Mouse (Mus musculus) ES-CJ7 (cell line): ENCODE data around the gene Map2.

ENCODE experiments used
- DNase-seq: peaks from one replicate; pipeline ENCODE4 v3.0.0; 2011; ENCODE audit warnings: low read depth, low spot score

Gene Map2

DNA sequence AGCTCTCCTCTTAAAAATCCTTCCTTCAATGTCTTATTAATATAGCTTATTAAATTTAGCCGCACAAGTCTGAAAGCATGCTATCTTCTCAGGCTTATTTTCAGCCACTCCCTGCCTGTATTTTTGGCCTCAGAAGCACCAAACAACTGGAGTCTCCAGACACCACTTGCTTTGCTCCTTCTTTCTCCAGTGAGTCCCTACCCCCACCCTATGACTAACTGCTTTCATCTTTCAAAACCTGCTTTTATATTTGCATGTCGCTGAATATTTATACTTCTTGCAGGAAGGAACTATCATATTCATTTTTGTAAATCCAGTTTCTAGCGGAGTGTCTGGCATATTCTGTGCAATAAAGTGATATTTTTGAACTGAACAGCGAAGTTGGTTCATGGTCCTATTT, 21.6 kb downstream of the Map2 start:
- no peak for DNase-seq

DNA sequence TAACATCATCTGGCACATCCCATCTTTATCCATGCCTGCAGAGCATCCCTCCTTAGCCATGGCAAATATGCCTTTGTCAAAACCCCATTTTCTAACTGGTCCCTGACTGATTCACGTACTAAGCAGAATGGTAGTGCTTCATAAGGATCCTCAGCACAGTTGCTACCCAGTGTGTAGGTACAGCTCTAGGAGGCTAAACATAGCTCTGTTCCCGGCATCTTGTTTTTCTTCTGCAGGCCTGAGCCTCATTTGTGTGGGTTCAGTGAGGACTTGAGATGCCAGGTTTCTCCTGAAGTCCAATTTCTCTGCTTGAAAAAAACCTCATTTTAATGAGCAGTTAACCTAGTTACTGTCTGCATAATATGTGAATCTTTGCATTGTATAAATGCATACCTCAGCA, 30.4 kb downstream of the Map2 start:
- no peak for DNase-seq

DNA sequence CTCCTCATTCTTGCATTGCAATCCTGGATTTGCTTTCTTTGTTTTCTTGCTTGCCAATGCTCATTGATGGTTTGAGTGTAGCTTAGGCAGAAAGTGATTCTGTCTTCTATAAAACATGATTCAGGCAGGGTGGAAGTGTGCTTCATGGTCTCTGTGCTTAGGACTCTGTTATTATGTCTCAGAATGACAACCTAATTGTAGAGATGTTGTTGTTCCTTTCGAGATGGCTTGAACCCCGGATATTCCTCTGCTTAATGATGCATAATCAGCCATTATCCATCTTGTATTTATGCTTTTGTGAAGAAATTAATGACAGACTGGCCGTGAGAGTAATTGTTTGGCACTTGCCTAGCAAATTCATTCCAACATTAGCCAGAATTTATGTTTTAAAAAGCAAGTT, 31.8 kb downstream of the Map2 start:
- no peak for DNase-seq

DNA sequence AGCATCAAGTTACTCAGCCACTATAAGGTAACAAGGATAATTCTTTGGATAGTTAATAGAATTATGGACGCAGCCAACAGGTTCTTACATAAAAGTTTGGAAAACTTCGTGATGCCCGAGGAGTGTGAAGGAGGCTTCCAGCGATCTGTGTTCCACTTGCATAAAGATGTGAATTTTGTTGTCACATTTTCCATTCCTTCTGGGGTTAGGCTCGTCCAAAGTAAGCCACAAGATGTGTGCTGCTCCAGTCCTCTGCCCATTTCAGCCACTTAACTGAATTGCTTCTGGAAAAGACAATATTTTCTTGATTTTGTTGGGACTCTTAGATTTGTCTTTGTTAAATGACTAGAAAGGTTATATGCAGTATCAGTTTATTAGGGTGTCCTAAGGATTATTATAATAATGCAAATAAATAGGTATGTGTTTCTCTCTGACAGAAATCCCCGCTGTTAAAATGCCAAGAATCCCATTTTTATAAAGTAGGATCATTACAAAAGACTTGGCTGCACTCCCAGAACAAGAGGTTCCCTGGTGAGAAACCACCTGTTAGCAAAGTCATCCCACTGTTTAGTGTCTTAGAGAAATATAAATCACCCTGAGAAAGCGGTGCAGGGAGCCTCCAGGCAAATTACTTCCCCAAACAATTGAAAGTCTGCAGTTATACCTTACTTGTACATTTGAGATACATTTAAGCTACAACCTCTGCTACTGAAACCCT, 36.2 kb downstream of the Map2 start:
- no peak for DNase-seq

DNA sequence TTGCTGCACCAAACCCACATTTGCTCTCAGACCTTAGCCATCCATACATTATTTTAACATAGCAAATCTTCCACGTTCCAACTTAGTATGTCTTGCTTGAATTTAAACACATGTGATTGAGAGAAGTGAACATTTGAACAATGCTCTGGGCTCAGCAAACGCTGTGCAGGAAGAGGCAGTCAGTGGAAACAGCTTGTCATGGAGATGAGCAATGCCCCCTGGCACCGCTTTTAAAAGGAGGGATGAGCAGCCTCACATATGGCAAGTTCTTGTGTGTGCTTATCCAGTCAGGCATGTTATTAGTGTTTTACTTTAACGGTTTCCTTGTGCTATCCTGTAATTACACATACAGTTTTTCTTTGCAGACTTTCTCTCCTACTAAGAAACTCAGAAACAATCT, 46.4 kb downstream of the Map2 start:
- no peak for DNase-seq

DNA sequence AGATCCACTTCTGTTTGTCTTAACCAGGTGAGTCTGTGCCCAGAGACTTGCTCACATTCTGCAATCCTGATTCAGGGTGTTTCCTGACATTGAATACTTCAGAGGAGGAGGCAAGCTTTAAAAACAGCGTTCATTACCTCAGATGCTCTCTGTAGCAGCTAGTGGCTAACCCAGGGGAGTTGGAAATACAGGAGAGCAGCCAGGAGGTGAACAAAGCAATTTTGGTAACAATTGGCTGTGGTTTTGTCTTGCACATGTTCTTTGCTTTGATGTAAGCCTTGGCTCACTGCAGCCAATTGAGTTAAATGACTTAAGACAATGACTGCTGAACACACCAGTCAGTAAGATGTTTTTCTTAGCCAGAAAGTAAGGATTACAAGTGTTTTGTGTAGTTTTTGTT, 48.3 kb downstream of the Map2 start:
- peak; percentile 13 for DNase-seq

DNA sequence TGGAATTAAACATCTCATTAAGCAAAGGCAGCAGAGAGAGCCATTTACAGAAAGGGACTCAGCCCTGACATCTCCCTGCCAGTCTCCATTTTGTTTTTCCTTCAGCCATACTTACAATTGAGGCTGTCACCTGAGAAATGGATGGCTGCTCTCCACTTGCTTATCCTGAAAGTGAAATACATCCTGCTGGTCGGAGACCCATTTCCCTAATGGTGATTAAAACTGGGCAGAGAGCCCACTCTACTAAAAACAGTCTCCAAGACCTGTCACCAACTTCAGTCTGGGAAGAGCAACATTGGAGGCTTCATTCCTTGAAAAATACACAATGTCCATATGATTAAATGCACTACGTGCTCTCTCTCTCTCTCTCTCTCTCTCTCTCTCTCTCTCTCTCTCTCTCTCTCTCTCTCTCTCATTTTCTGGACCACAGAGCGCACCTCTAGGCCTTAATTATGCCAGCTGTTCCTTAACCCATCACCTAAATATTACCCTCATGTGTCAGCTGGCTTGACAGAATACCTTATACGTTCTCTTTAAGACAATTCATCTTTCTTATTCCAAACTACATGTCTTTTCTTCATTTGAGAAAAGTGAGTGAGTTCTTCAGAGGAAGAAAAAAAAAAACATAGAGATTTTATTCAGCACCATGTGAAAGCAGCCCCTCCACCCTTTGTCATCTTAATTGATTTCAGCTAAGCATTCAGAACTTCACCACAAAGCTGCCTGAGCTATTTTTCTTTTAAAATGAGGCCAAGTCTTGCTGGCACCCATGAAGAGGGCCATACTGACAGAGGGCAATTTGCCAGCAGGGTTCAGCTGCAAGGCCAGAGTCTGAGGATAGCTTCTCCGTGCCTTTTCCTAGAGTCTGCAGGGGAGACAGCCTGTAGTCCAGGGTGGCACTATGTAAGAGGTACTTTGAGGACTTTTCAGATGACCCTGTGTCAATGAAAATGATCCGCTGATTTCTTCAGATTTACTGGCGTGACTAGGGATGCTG, 51.6 kb downstream of the Map2 start:
- no peak for DNase-seq

DNA sequence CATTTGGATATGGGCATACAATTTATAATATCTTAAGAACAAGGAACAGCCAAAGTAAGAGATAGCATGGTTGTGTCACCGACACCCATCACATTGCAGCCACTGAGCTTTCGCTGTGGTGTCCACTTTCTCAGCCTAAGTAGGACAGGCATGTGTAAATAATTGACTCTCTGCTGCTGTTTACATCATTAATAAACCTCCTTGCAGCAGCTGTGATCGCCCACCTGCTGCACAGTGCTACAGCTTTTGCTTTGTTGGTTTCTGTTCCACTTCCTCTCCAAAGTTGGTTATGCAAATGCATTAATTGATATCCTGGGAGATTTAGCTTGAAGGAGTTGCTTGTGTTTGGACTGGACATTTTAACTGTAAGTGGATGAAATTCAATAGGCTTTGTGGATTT, 53.1 kb downstream of the Map2 start:
- no peak for DNase-seq

DNA sequence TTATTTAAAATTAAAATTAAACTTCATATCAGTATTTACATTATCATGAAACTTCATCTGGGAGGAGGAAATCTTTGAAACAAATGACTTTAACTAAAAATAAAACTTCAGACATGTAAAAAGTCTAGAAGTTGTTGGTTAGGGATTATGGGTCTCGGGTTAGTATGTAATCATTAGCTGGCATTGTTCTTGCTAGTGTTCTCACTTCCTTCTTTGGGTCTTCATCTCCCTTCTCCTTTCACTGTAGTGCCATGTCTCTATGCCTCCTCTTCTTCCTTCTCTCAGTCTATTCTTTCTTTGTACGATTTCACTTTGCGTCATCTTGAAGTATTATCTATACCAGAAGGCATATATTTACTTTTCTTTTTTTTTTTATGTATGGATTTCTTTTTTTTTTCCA, 55.3 kb downstream of the Map2 start:
- no peak for DNase-seq

DNA sequence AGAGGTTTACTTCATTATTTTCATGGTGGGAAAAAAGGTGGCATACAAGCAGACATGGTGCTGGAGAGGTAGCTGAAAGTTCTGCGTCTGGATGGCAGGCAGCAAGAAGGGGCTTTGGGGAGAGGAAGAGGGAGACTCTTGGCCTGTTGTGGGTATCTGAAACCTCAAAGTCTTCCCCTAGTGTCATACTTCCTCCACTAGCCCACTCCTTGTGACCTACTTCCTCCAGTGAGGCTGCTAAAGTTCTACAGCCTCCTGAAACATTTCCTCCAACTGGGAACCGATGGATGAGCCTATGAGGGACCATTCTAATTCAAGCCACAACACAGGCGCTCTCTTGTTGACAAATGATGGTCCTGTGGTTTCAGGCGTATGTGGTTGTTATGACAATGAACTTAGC, 56.9 kb downstream of the Map2 start:
- DNase-seq = no peak

DNA sequence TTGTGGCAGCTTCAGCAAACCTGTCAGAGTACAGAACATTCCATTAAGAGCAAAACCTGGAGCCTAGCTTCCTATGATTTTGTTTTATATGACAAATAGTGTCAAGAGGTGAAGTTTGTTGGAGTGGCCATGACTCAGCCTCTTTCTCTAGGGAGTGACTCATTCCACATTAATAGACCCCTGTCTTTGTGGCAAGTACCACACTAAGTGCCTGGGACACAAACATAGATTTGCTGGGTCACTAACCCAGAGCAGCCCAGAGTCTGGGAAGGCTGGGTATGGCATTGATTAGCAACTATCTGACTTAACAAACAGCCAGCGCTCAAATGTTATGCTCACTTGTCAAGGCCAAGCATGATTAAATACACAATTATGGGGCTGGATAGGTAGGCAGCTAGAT, 69.8 kb downstream of the Map2 start:
- no peak for DNase-seq

DNA sequence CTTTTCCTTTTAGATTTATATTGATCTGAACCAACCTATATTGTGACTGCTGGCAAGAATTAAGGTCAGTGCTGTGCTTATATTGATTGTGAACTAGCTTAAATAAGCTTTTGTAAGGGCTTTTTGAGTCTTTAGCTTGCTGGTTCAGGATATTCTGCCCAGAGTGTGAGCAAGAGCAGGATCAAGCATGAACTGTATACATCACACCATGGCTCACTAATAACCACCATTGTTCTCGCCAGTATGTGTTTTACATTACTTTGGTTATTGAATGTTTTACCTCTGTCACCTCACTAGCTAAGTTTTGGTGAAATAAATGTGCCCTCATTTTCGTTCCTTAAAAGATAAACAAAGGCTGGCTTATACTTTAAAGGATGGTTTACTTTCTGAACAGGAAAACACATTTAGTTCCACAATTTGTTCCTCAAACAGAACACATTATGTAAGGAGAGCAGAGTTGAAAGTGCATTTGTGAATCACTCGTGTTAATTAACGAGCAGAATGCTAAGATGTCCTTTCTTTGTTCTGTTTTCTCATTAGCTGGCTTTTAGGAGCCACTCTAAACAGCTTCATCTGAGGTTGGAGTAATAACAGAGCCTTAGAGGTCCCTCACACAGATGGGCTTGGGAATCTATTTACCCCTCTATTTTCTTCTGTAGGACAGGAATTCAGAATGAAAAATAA, 76.7 kb downstream of the Map2 start:
- DNase-seq = no peak

DNA sequence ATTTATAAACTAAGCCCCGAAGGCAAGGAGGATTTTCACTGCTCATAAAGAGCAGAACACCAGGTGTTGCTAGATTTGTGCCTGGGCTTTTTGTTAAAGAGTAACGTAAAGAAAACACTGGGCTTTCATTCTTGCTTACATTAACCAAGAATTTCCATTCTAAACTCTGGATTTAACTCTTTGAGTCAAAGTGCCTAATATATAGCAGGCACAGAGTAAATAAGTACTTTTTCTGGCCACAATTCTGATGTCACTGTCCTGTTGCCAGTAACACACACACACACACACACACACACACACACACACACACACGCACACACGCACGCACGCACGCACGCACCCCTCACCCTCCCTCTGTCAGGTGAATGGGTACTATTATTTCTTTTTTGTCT, 77.3 kb downstream of the Map2 start:
- DNase-seq = no peak

DNA sequence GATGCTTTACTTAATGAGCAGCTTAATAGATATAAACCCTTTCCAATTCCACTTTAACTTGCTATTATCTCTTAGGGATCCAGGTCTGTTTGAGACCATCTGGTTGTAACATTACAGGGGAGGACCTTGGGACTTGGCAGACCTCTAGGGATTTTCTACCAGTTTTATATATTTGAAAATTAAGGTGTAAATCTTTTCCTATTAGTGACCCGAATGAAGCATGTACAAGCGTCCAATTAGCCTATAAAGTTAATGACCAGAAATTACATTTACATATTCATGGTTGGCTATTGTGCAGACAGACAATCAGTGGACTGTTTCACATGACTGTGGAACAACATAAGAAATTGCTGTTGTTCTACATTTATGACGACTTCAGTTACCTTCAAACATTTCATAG, 88.1 kb downstream of the Map2 start:
- DNase-seq = no peak

DNA sequence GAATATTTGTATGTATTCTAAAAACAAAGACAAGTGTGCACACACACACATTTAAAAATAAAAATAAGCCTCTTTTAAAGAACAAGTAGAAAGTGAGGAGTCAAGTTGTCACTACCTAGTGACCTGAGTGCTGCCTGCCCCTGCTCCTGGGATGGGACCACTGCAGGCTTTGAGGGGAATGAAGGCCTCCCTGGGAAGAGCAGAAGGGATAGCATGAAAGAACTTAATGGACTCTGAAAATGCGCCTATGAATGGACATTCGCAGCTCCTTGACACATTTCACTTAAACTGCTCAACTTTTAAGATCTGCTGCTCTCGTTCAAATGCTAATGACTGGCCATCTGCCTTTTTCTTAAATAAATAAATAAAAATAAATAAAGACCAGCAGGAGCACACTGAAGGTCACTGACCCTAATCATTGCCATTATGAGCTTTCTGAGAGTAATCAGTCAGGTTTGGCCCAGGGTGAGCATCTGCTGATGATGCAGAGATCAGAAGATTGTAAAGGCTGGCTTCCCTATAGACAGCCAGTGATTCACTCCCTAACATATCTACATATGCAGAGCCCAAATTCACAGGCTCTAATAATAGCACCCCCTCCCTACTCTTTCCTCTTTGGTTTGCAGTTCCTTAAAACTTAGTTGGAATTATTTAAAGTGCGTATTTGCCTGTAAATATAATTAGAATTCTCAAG, 91.3 kb downstream of the Map2 start:
- peak; percentile 38 for DNase-seq

DNA sequence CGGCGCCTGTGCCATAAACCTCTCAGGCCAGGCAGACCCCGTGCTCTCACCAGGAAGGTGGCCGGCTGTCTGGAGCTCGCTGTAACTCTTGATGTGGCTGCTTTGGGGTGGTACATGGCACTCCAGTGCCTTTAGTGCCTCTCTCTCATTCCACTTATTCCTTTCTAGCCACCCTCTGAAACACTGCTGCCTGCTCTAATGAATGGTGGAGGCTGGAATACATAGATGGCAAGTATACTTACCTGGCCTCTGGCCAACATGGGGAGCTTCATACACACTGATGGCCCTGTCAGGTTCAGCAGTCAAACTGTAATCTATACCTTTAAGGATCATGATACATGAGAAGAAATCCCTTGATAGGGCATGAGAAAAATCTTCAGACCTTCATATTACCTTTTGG, 102.6 kb downstream of the Map2 start:
- no peak for DNase-seq

DNA sequence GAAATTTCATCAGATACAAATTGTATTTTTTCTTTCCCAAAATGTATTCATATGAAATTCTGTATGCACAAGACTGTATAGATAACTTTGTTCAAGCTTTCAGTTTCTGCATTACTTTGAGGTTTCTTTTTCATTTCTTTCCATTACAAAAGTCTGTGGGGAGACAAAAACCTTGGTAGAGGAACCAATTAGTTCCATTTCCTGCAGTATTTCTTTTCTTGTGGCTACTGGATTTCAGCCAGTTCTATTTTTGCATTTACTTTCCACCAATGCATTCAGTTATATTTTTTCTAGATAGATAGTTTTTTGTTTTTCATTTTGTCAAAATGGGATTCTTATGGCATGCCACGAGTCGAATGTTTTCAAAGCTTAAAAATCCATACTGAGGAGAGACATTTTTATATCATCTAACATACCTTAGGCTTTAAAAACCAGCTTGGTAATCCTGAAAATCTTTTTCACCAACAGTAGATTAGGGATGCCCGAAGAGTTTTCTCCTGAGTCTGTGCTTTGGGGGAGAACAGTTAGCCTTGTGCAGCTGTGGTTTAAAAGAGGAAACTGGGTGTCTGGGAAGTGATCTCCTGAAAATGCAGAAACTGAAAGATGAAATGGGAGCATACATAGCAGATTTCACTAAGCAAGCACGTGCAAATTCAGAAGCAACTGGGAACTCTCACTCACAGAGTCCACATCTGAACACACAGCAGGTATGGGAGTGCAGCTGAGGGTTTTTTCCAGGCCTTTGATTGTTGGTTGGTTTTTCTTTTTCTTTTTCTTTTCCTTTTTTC, 104.3 kb downstream of the Map2 start:
- no peak for DNase-seq

DNA sequence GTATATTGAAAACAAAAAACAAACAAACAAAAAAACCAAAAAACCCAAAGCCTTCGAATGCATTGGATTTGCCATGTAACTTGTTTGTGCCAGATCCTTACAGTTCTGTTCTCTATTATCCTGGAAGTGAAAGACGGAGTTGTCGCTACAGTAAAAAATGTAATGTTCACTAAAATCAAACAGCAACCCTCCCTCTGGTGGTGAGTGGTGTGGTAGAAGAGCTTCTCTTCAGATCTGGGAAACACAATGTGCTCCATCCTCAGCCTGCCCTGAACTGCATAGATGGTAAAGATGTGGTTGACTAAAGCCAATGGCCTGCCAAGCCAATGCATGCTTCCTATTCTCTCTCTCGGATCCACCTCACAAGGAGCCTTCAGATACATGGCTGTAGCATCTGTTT, 105.1 kb downstream of the Map2 start:
- no peak for DNase-seq

DNA sequence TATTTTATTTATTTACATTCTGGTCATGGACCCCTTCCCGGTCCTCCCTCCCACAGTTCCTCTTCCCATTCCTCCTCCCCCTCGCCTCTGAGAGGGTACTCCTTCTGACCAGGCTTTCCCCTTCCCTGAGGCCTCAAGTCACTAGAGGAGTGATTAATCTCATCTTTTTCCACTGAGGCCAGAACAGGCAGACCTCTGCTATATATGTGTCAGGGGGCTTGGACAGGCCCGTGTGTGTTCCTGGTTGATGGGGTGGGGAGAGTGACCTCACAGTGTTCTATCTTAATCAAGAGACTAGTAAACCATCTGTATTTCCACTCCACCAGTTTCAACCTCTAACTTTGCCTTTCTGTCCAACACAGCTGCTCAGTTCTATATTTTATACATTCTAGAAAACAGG, 107.4 kb downstream of the Map2 start:
- DNase-seq = no peak

DNA sequence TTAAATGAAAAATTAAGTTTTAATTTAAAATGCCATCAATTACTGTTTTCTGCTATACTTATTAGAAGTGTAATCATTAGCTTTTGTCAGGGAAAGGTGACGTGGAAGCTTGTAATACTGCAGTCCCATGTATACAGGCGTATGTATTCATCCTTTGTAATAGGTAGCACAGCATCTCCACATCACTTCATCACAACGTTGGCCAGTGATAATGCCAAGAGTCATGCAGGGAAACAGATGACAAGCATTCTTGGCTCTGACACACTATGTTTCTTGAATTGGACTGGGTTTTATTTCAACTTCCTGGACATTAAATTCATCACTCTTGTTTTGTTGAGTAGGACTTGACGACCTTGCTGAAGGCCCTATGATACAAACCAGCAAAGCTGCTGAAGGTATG, 113.9 kb downstream of the Map2 start:
- no peak for DNase-seq
